Mouse (Mus musculus) embryonic facial prominence, embryonic 14.5 days (tissue): ENCODE results near the gene Clasp2. TPM values are rescaled to one million over a fixed set of nuclear protein-coding genes. Genes with fewer than 3 reads are reported as not detected.

Experiments used
- ATAC-seq: fragments of 200-750 bp; cut with Nextera tagmentation; 2 replicates; pipeline ENCODE4 v1.8.0; 2017; ENCODE audit warnings: low read depth, moderate number of reproducible peaks, moderate TSS enrichment
- DNase-seq: peaks from one replicate; pipeline ENCODE4 v3.0.0-alpha.2; 2015; ENCODE audit warnings: low spot score
- H3K27ac ChIP-seq: fragments of 300-500 bp; sonication (generic); replicated peaks from 2 replicates; pipeline ENCODE4 v1.5.1; 2014; ENCODE audit warnings: low read depth, mild to moderate bottlenecking, low read length, moderate library complexity
- H3K27me3 ChIP-seq: fragments of 300-500 bp; sonication (generic); replicated peaks from 2 replicates; pipeline ENCODE4 v1.6.1; 2014; ENCODE audit warnings: low read length; ENCODE audit not compliant: control insufficient read depth, insufficient read depth
- H3K36me3 ChIP-seq: fragments of 300-500 bp; sonication (generic); 2 replicates; pipeline ENCODE4 v1.6.1; 2014; ENCODE audit warnings: low read length, mixed read lengths; ENCODE audit not compliant: control insufficient read depth, insufficient read depth
- H3K4me1 ChIP-seq: fragments of 300-500 bp; sonication (generic); 2 replicates; pipeline ENCODE4 v1.6.1; 2014; ENCODE audit warnings: antibody characterized with exemption, low read length; ENCODE audit not compliant: control insufficient read depth, insufficient read depth
- H3K4me2 ChIP-seq: fragments of 300-500 bp; sonication (generic); 2 replicates; pipeline ENCODE4 v1.6.1; 2014; ENCODE audit warnings: low read depth, mild to moderate bottlenecking, low read length, moderate library complexity, mixed read lengths
- H3K4me3 ChIP-seq: fragments of 300-500 bp; sonication (generic); 2 replicates; pipeline ENCODE4 v1.5.1; 2014; ENCODE audit warnings: low read depth, mild to moderate bottlenecking, low read length
- H3K9ac ChIP-seq: fragments of 300-500 bp; sonication (generic); 2 replicates; pipeline ENCODE4 v1.6.1; 2014; ENCODE audit warnings: low read depth, mild to moderate bottlenecking, low read length, moderate library complexity, mixed read lengths
- H3K9me3 ChIP-seq: fragments of 300-500 bp; sonication (generic); 2 replicates; pipeline ENCODE4 v1.6.1; 2016; ENCODE audit warnings: low read length; ENCODE audit not compliant: control insufficient read depth
- WGBS: fragments of 180-500 bp; shearing (Covaris S2); extraction: QIAGEN DNeasy Blood & Tissue Kit; methylation state at CpG from one replicate; pipeline ENCODE4 v1.1.7; 2014; 5-methylcytosine and 5-hydroxymethylcytosine counted together
- polyA plus RNA-seq: library from polyadenylated mRNA; unstranded; fragments of >200 nt; fragmentation: Nextera tagmentation; extraction: Ambion mirVana; gene quantifications from 2 replicates; pipeline ENCODE4 v1.2.1, GENCODE M21; 2014

The Clasp2 gene
- polyA plus RNA-seq, 1 experiment from 2014 or later = 27.4 TPM

GRCm38 (mm10) chr9:113964415-113964814 lies 223.1 kb downstream of the Clasp2 start:
- Histone ChIP-seq H3K36me3 (peaks cover 95% of the 10 kb centered on the region), H3K9me3 (no peaks in the 10 kb centered on the region), H3K27me3 (no peaks in the 10 kb centered on the region), H3K4me2 (no peak overlapping the region), H3K9ac (no peak overlapping the region), H3K4me1 (no peaks in the 10 kb centered on the region), H3K4me3 (no peak overlapping the region), H3K27ac (no peak overlapping the region)
- ATAC-seq = no peak
- DNase-seq = no peak
- 96% methylated on average over 8 of the region's 8 CpGs for WGBS

GRCm38 (mm10) chr9:113966838-113967237 lies 225.6 kb downstream of the Clasp2 start:
- ATAC-seq (no peak), DNase-seq (no peak)
- no peaks in the 10 kb centered on the region for H3K9me3 ChIP-seq
- WGBS = 92% methylated on average over 4 of the region's 4 CpGs
- H3K4me1 ChIP-seq = no peaks in the 10 kb centered on the region
- H3K4me3 ChIP-seq = no peak overlapping the region
- no peak overlapping the region for H3K9ac ChIP-seq
- H3K27ac ChIP-seq = no peak overlapping the region
- H3K36me3 ChIP-seq = peaks cover 96% of the 10 kb centered on the region
- no peak overlapping the region for H3K4me2 ChIP-seq
- no peaks in the 10 kb centered on the region for H3K27me3 ChIP-seq

GRCm38 (mm10) chr9:113968967-113969366 lies 227.7 kb downstream of the Clasp2 start:
- H3K36me3 ChIP-seq = peaks cover 94% of the 10 kb centered on the region
- H3K4me1 ChIP-seq = no peaks in the 10 kb centered on the region
- H3K4me3 ChIP-seq = no peak overlapping the region
- no peak overlapping the region for H3K27ac ChIP-seq
- no peak overlapping the region for H3K4me2 ChIP-seq
- WGBS = 92% methylated on average over 7 of the region's 7 CpGs
- no peak for ATAC-seq
- DNase-seq = no peak
- no peak overlapping the region for H3K9ac ChIP-seq
- H3K9me3 ChIP-seq = no peaks in the 10 kb centered on the region
- H3K27me3 ChIP-seq = no peaks in the 10 kb centered on the region

Other genes with a start within 250 kb of the Clasp2 start
- 68.5 and 72.4 TPM in 2 replicates for gene Pdcd6ip, start 33.2 kb upstream of the Clasp2 start, polyA plus RNA-seq
- 35.1 and 40.7 TPM in 2 replicates for gene Ubp1, start 189.5 kb downstream of the Clasp2 start, polyA plus RNA-seq